9 mouse cellular contexts compared by ENCODE assay signal in the genomic region with DNA sequence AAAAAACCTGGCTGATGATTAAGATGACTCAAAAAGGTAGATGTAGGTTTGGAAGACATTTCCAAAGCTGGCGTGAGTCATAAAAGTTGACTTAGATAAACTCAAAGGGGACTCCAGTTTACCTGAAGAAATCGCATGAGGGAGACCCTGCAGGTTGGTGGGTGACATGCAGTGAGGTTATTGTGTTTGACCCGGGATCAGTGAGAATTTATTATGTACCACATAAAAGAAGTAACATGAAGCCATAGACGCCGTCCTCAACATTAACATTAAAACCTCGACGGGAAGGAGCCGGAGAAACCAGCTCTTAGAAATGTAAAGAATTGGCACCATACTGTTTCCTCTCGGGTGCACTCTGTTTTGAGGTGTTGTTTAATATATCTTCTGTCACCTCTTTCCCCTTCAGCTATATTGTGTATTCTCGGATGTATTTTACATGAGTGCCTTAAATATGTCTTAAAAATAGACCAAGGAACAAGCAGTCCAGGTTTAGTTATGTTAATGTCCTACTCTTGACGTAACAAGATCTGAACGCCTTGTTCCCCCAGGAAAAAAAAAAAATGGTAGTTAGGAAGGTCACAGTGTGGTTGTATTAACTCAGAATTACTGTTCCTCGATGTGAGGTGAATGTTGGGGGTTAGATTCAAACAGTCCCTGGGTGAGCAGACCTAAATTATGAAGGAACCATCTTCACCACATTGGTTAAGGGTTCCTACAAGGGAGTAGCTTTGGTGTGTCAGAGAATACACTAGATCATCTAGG. TPM values are rescaled to one million over a fixed set of nuclear protein-coding genes. Genes with fewer than 3 reads are reported as not detected.
A peak's percentile ranks its signal among the peaks of the same experiment; 100 is the strongest.
DNase-seq lines count a peak whose midpoint lies in the region; ATAC-seq and TF ChIP-seq lines count a peak whose summit lies in the region.
"Had no signal": no experiment of that assay in that cellular context is flagged by ENCODE, and none has a peak within 500 bp of the region (broad histone marks: within the 10 kb centered on the region; RNA-seq: fewer than 3 reads in every experiment).

No protein-coding gene starts in this region.

- H3K4me3 ChIP-seq in erythroblast, embryonic 14.5 days (replicated peaks) = peak overlapping the region; percentile 83
- peak overlapping the region; percentile 84 for H3K4me3 ChIP-seq in embryonic facial prominence, embryonic 13.5 days
- peak overlapping the region; percentile 85 for H3K4me3 ChIP-seq in limb, embryonic 14.5 days (replicated peaks; ENCODE audit: low read length)
- peak overlapping the region; percentile 95 for H3K4me3 ChIP-seq in stomach, embryonic 15.5 days (replicated peaks)

- peak overlapping the region; percentile 88 for H3K9ac ChIP-seq in embryonic facial prominence, embryonic 13.5 days
- H3K9ac ChIP-seq in limb, embryonic 14.5 days (ENCODE audit: low read depth, low read length, severe bottlenecking) = peak overlapping the region; percentile 96
- peak overlapping the region; percentile 92; the same call in 1 of the 2 replicates for H3K9ac ChIP-seq in stomach, embryonic 15.5 days

- H3K4me2 ChIP-seq in embryonic facial prominence, embryonic 13.5 days = peak overlapping the region; percentile 73
- peak overlapping the region; percentile 63 for H3K4me2 ChIP-seq in limb, embryonic 14.5 days (replicated peaks; ENCODE audit: low read depth, low read length, severe bottlenecking)
- peak overlapping the region; percentile 66 for H3K4me2 ChIP-seq in stomach, embryonic 15.5 days

- ATAC-seq in erythroblast, adult 5-6 weeks (replicated peaks; ENCODE audit: low FRiP score, poor library complexity, severe bottlenecking) = no peak
- no peak for ATAC-seq in embryonic facial prominence, embryonic 13.5 days (ENCODE audit: insufficient number of reproducible peaks, insufficient read depth, low FRiP score, low TSS enrichment, low read depth)
- ATAC-seq in limb, embryonic 14.5 days (ENCODE audit: low FRiP score, low read depth) = no peak
- ATAC-seq in stomach, embryonic 15.5 days (ENCODE audit: insufficient read depth, low FRiP score, low read depth) = no peak

- WGBS in embryonic facial prominence, embryonic 13.5 days = 16% methylated on average over 13 of the region's 13 CpGs
- 9% methylated on average over 13 of the region's 13 CpGs for WGBS in limb, embryonic 14.5 days
- WGBS in stomach, embryonic 15.5 days = 13% methylated on average over 13 of the region's 13 CpGs

- H3K9me3 ChIP-seq in erythroblast, embryonic 14.5 days (ENCODE audit: control insufficient read depth, low read length) = no peaks in the 10 kb centered on the region
- H3K9me3 ChIP-seq in embryonic facial prominence, embryonic 13.5 days = no peaks in the 10 kb centered on the region
- H3K9me3 ChIP-seq in limb, embryonic 14.5 days (ENCODE audit: control insufficient read depth, low read length) = no peaks in the 10 kb centered on the region
- no peaks in the 10 kb centered on the region for H3K9me3 ChIP-seq in stomach, embryonic 15.5 days

- peak overlapping the region; percentile 95 for H3K27ac ChIP-seq in embryonic facial prominence, embryonic 13.5 days
- peak overlapping the region; percentile 97 for H3K27ac ChIP-seq in limb, embryonic 14.5 days (replicated peaks; ENCODE audit: low read depth, low read length)
- peak overlapping the region; percentile 95 for H3K27ac ChIP-seq in stomach, embryonic 15.5 days

- no peak for TF ChIP-seq POLR2A in limb, embryonic 14.5 days (IDR thresholded peaks at IDR 0.05; ENCODE audit: borderline replicate concordance, extremely low read depth, insufficient read depth, insufficient read length)

- peak; percentile 9 to 14 for DNase-seq in B cell, adult 2 months
- peak; percentile 30 for DNase-seq in limb, embryonic 14.5 days (ENCODE audit: low spot score)
- no peak for DNase-seq in layer of hippocampus, postnatal 14 days (ENCODE audit: low spot score in 2 of 2)
- DNase-seq in right cerebral cortex, postnatal 10 days (ENCODE audit: low spot score in 2 of 2) = no peak

- H3K4me1 ChIP-seq in erythroblast, embryonic 14.5 days (ENCODE audit: control insufficient read depth) = peaks cover 24% of the 10 kb centered on the region
- peaks cover 5% of the 10 kb centered on the region for H3K4me1 ChIP-seq in embryonic facial prominence, embryonic 13.5 days
- peaks cover 9% of the 10 kb centered on the region for H3K4me1 ChIP-seq in limb, embryonic 14.5 days (ENCODE audit: control insufficient read depth, insufficient read depth, low read length)
- H3K4me1 ChIP-seq in stomach, embryonic 15.5 days = no peaks in the 10 kb centered on the region; the same call in 1 of the 2 replicates

- H3K27me3 ChIP-seq in erythroblast, embryonic 14.5 days (ENCODE audit: control insufficient read depth) = peaks cover 23% of the 10 kb centered on the region
- no peaks in the 10 kb centered on the region for H3K27me3 ChIP-seq in embryonic facial prominence, embryonic 13.5 days
- no peaks in the 10 kb centered on the region for H3K27me3 ChIP-seq in limb, embryonic 14.5 days (ENCODE audit: control insufficient read depth, insufficient read depth, low read length)
- no peaks in the 10 kb centered on the region for H3K27me3 ChIP-seq in stomach, embryonic 15.5 days (replicated peaks)
- H3K27me3 ChIP-seq: Patski had no signal

- H3K36me3 ChIP-seq in erythroblast, embryonic 14.5 days (ENCODE audit: control insufficient read depth) = no peaks in the 10 kb centered on the region
- H3K36me3 ChIP-seq in embryonic facial prominence, embryonic 13.5 days = no peaks in the 10 kb centered on the region
- no peaks in the 10 kb centered on the region for H3K36me3 ChIP-seq in limb, embryonic 14.5 days (ENCODE audit: control insufficient read depth, insufficient read depth, low read length)
- no peaks in the 10 kb centered on the region for H3K36me3 ChIP-seq in stomach, embryonic 15.5 days

RNA-seq across cellular contexts. Expression of a gene that starts 1.1 kb away (rescaled TPM):
- 0.01 and 0.10 TPM in 2 replicates for polyA plus RNA-seq in erythroblast, embryonic 14.5 days (2012)
- total RNA-seq in erythroblast, adult 5-6 weeks (2015; ENCODE audit: low replicate concordance) = 1.5 and 2.7 TPM in 2 replicates
- 0.56 and 8.9 TPM in 2 replicates for total RNA-seq in erythroblast, adult 5-6 weeks (2017; ENCODE audit: low replicate concordance)
- 6.5 and 7.3 TPM in 2 replicates for polyA plus RNA-seq in embryonic facial prominence, embryonic 13.5 days (2015; fragmentation: Nextera tagmentation; extraction: Ambion mirVana)
- polyA plus RNA-seq in limb, embryonic 14.5 days (2012; rRNA removed) = 2.4 and 2.8 TPM in 2 replicates
- 7.9 and 8.1 TPM in 2 replicates for polyA plus RNA-seq in limb, embryonic 14.5 days (2014; fragmentation: Nextera tagmentation; extraction: Ambion mirVana)
- 15.2 and 18.7 TPM in 2 replicates for polyA plus RNA-seq in stomach, embryonic 15.5 days (2015; fragmentation: Nextera tagmentation; extraction: Ambion mirVana)
- 10 to 100 TPM; 23.7 to 26.0 TPM for total RNA-seq in layer of hippocampus, postnatal 14 days (2021)

RNA-seq across cellular contexts. Expression of a gene that starts 49.5 kb away (rescaled TPM):
- not detected in 2 replicates for polyA plus RNA-seq in erythroblast, embryonic 14.5 days (2012)
- not detected in 2 replicates for total RNA-seq in erythroblast, adult 5-6 weeks (2015; ENCODE audit: low replicate concordance)
- total RNA-seq in erythroblast, adult 5-6 weeks (2017; ENCODE audit: low replicate concordance) = not detected in 2 replicates
- polyA plus RNA-seq in embryonic facial prominence, embryonic 13.5 days (2015; fragmentation: Nextera tagmentation; extraction: Ambion mirVana) = 1.5 and 1.9 TPM in 2 replicates
- polyA plus RNA-seq in limb, embryonic 14.5 days (2012; rRNA removed) = 13.9 and 20.2 TPM in 2 replicates
- 20.2 and 34.6 TPM in 2 replicates for polyA plus RNA-seq in limb, embryonic 14.5 days (2014; fragmentation: Nextera tagmentation; extraction: Ambion mirVana)
- polyA plus RNA-seq in stomach, embryonic 15.5 days (2015; fragmentation: Nextera tagmentation; extraction: Ambion mirVana) = 0.95 and 1.2 TPM in 2 replicates
- not detected for total RNA-seq in layer of hippocampus, postnatal 14 days (2021)

Comparison
In these comparisons a context has a peak if more than half of its experiments do, and no peak if none do; other contexts are left out.
1. DNase-seq: peak in B cell, adult 2 months (2 of 2) and limb, embryonic 14.5 days (single experiment); none in layer of hippocampus, postnatal 14 days (0 of 2) and right cerebral cortex, postnatal 10 days (0 of 2).
2. Peak in every context shown above with its lines, with median percentiles within 50 percentile points of each other: H3K4me3 ChIP-seq, H3K27ac ChIP-seq, H3K4me2 ChIP-seq and H3K9ac ChIP-seq.